ENCODE assay signal across 8 mouse cellular contexts in genomic region chr9:114418187-114418586, GRCm38 (mm10). TPM values are rescaled to one million over a fixed set of nuclear protein-coding genes. Genes with fewer than 3 reads are reported as not detected.
A peak's percentile ranks its signal among the peaks of the same experiment; 100 is the strongest.
DNase-seq lines count a peak whose midpoint lies in the region; ATAC-seq and TF ChIP-seq lines count a peak whose summit lies in the region.

No protein-coding gene starts in this region.

- no peak for TF ChIP-seq POLR2A in cerebellum, adult 2 months (IDR thresholded peaks at IDR 0.05; ENCODE audit: borderline replicate concordance, insufficient read depth, low read length)
- no peak for TF ChIP-seq POLR2A in bone marrow, adult 2 months (IDR thresholded peaks at IDR 0.05; ENCODE audit: borderline replicate concordance, control insufficient read depth, low read depth, low read length)

- no peaks in the 10 kb centered on the region for H3K4me1 ChIP-seq in cerebellum, adult 2 months (ENCODE audit: control insufficient read depth, insufficient read depth, low read length)
- H3K4me1 ChIP-seq in midbrain, embryonic 11.5 days (ENCODE audit: control insufficient read depth, insufficient read depth, low read length) = no peaks in the 10 kb centered on the region
- H3K4me1 ChIP-seq in midbrain, embryonic 13.5 days (replicated peaks) = no peaks in the 10 kb centered on the region
- H3K4me1 ChIP-seq in bone marrow, adult 2 months (ENCODE audit: control insufficient read depth, insufficient read depth, low read length) = no peaks in the 10 kb centered on the region

- 0 out of 2 replicates have a peak, but pooled peaks have one; percentile 15 for ATAC-seq in midbrain, embryonic 11.5 days (ENCODE audit: low FRiP score)
- no peak for ATAC-seq in midbrain, embryonic 13.5 days

- no peak overlapping the region for H3K4me3 ChIP-seq in cerebellum, adult 2 months (replicated peaks; ENCODE audit: insufficient read depth, low read depth, low read length)
- no peak overlapping the region for H3K4me3 ChIP-seq in midbrain, embryonic 11.5 days (ENCODE audit: low read depth, low read length)
- no peak overlapping the region for H3K4me3 ChIP-seq in midbrain, embryonic 13.5 days (replicated peaks)
- no peak overlapping the region for H3K4me3 ChIP-seq in bone marrow, adult 2 months (replicated peaks; ENCODE audit: control insufficient read depth, low read depth, low read length)

- no peaks in the 10 kb centered on the region for H3K9me3 ChIP-seq in midbrain, embryonic 11.5 days (ENCODE audit: control insufficient read depth, low read length)
- no peaks in the 10 kb centered on the region for H3K9me3 ChIP-seq in midbrain, embryonic 13.5 days

- DNase-seq in cerebellum, adult 2 months = no peak
- no peak for DNase-seq in cerebellum, adult 9-10 months
- DNase-seq in midbrain, embryonic 11.5 days (ENCODE audit: low spot score, missing footprints) = peak; percentile 92
- peak; percentile 49 for DNase-seq in kidney, postnatal 14 days
- peak; percentile 90 for DNase-seq in naive thymus-derived CD4-positive, alpha-beta T cell, adult 2 months (ENCODE audit: low read depth)
- DNase-seq in layer of hippocampus, adult 9-10 months (ENCODE audit: low spot score) = no peak

- H3K27ac ChIP-seq in cerebellum, adult 2 months (ENCODE audit: insufficient read depth, low read length) = no peak overlapping the region
- H3K27ac ChIP-seq in midbrain, embryonic 11.5 days (ENCODE audit: low read depth, low read length) = no peak overlapping the region
- no peak overlapping the region for H3K27ac ChIP-seq in midbrain, embryonic 13.5 days
- H3K27ac ChIP-seq in bone marrow, adult 2 months (ENCODE audit: control insufficient read depth, insufficient read depth, low read depth, low read length, poor library complexity) = no peak overlapping the region

- no peak overlapping the region for H3K4me2 ChIP-seq in midbrain, embryonic 11.5 days
- H3K4me2 ChIP-seq in midbrain, embryonic 13.5 days (replicated peaks) = no peak overlapping the region

- WGBS in cerebellum, adult 2 months = 81% methylated on average over 7 of the region's 7 CpGs
- 70% methylated on average over 7 of the region's 7 CpGs for WGBS in midbrain, embryonic 11.5 days
- WGBS in midbrain, embryonic 13.5 days = 63% methylated on average over 7 of the region's 7 CpGs
- WGBS in bone marrow, adult 2 months = 74% methylated on average over 7 of the region's 7 CpGs

- no peaks in the 10 kb centered on the region for H3K27me3 ChIP-seq in cerebellum, adult 2 months (ENCODE audit: control insufficient read depth, insufficient read depth, low read length)
- no peaks in the 10 kb centered on the region for H3K27me3 ChIP-seq in midbrain, embryonic 11.5 days (ENCODE audit: control insufficient read depth, insufficient read depth, low read length)
- no peaks in the 10 kb centered on the region for H3K27me3 ChIP-seq in midbrain, embryonic 13.5 days

- no peaks in the 10 kb centered on the region; the same call in 1 of the 2 replicates for H3K36me3 ChIP-seq in midbrain, embryonic 11.5 days (ENCODE audit: control insufficient read depth, insufficient read depth, low read length)
- 0 out of 2 replicates have a peak, but pooled peaks cover 3% of the 10 kb centered on the region for H3K36me3 ChIP-seq in midbrain, embryonic 13.5 days

- peak; percentile 35; the same call in 1 of the 2 replicates for TF ChIP-seq CTCF in cerebellum, adult 2 months (IDR thresholded peaks at IDR 0.05; ENCODE audit: borderline replicate concordance, insufficient read depth, low read depth, low read length)
- TF ChIP-seq CTCF in bone marrow, adult 2 months (IDR thresholded peaks at IDR 0.05; ENCODE audit: control insufficient read depth, insufficient read depth, low read length) = peak; percentile 53

- H3K9ac ChIP-seq in midbrain, embryonic 11.5 days (ENCODE audit: low read length) = no peak overlapping the region
- H3K9ac ChIP-seq in midbrain, embryonic 13.5 days (replicated peaks) = no peak overlapping the region

RNA-seq across cellular contexts. Expression of gene Tmppe, which starts 17.3 kb away (rescaled TPM):
- 4.1 and 4.5 TPM in 2 replicates for polyA plus RNA-seq in cerebellum, adult 2 months (2012; rRNA removed)
- 3.1 and 3.8 TPM in 2 replicates for polyA plus RNA-seq in midbrain, embryonic 11.5 days (2014; fragmentation: Nextera tagmentation; extraction: Ambion mirVana)
- polyA plus RNA-seq in midbrain, embryonic 13.5 days (2015; fragmentation: Nextera tagmentation; extraction: Ambion mirVana) = 8.8 and 9.7 TPM in 2 replicates
- 0.81 and 3.5 TPM in 2 replicates for polyA plus RNA-seq in bone marrow, adult 2 months (2011; ENCODE audit: insufficient read depth, insufficient read length, low replicate concordance, missing spikeins)

RNA-seq across cellular contexts. Expression of gene Glb1, which starts 17.3 kb away (rescaled TPM):
- polyA plus RNA-seq in cerebellum, adult 2 months (2012; rRNA removed) = 22.2 and 23.0 TPM in 2 replicates
- polyA plus RNA-seq in midbrain, embryonic 11.5 days (2014; fragmentation: Nextera tagmentation; extraction: Ambion mirVana) = 20.9 and 25.6 TPM in 2 replicates
- polyA plus RNA-seq in midbrain, embryonic 13.5 days (2015; fragmentation: Nextera tagmentation; extraction: Ambion mirVana) = 20.2 and 22.5 TPM in 2 replicates
- 4.7 and 11.0 TPM in 2 replicates for polyA plus RNA-seq in bone marrow, adult 2 months (2011; ENCODE audit: insufficient read depth, insufficient read length, low replicate concordance, missing spikeins)

RNA-seq across cellular contexts. Expression of gene Crtap, which starts 27.7 kb away (rescaled TPM):
- polyA plus RNA-seq in cerebellum, adult 2 months (2012; rRNA removed) = 12.9 and 13.1 TPM in 2 replicates
- 37.6 and 38.7 TPM in 2 replicates for polyA plus RNA-seq in midbrain, embryonic 11.5 days (2014; fragmentation: Nextera tagmentation; extraction: Ambion mirVana)
- polyA plus RNA-seq in midbrain, embryonic 13.5 days (2015; fragmentation: Nextera tagmentation; extraction: Ambion mirVana) = 17.6 and 18.2 TPM in 2 replicates
- polyA plus RNA-seq in bone marrow, adult 2 months (2011; ENCODE audit: insufficient read depth, insufficient read length, low replicate concordance, missing spikeins) = 9.0 and 11.5 TPM in 2 replicates

Comparison
In these comparisons a context has a peak if more than half of its experiments do, and no peak if none do; other contexts are left out.
1. DNase-seq: peak in midbrain, embryonic 11.5 days (single experiment), kidney, postnatal 14 days (single experiment) and naive thymus-derived CD4-positive, alpha-beta T cell, adult 2 months (single experiment); none in cerebellum, adult 2 months (0 of 2), cerebellum, adult 9-10 months (single experiment) and layer of hippocampus, adult 9-10 months (single experiment).